Mouse (Mus musculus) spleen, adult 2 months (tissue): ENCODE results near the gene Frs2.

ENCODE experiments used
- CTCF ChIP-seq: fragments of 200-500 bp; IDR thresholded peaks from 2 replicates; pipeline ENCODE4 v1.5.1; 2011; ENCODE audit warnings: mild to moderate bottlenecking, inconsistent platforms; ENCODE audit not compliant: insufficient read depth, insufficient read length, insufficient replicate concordance; ENCODE audit errors: extremely low read depth
- POLR2A ChIP-seq: fragments of 200-500 bp; IDR thresholded peaks from 2 replicates; pipeline ENCODE4 v1.6.1; 2011; ENCODE audit warnings: low read depth, low read length, inconsistent platforms

GRCm38 (mm10) chr10:117118421-117118831 is 29.9 kb downstream of the Frs2 start:
- TF ChIP-seq POLR2A (no peak), CTCF (no peak)
